Mouse (Mus musculus) testis, postnatal 14 days (tissue): ENCODE measurements around the gene Jmjd8.
"Not testable (repeated sequence)": the region's sequence is repeated elsewhere in the genome, so short reads cannot be mapped to it uniquely, and the experiment has no call there.

ENCODE experiments used
- DNase-seq: peaks from one replicate; pipeline ENCODE4 v3.0.0; 2021; ENCODE audit warnings: low spot score

Gene Jmjd8

GRCm38 (mm10) chr17:25828712-25829557 lies at the start of gene Jmjd8:
Gene Jmjd8 (plus strand): TSS chr17:25828867.
- peak; percentile 72 for DNase-seq

- DNase-seq = no peak
Measured at GRCm38 (mm10) chr17:25781339-25781738, 47.3 kb upstream of the Jmjd8 start.

- DNase-seq = no peak
Measured at GRCm38 (mm10) chr17:25783086-25783485, 45.6 kb upstream of the Jmjd8 start.

DNA sequence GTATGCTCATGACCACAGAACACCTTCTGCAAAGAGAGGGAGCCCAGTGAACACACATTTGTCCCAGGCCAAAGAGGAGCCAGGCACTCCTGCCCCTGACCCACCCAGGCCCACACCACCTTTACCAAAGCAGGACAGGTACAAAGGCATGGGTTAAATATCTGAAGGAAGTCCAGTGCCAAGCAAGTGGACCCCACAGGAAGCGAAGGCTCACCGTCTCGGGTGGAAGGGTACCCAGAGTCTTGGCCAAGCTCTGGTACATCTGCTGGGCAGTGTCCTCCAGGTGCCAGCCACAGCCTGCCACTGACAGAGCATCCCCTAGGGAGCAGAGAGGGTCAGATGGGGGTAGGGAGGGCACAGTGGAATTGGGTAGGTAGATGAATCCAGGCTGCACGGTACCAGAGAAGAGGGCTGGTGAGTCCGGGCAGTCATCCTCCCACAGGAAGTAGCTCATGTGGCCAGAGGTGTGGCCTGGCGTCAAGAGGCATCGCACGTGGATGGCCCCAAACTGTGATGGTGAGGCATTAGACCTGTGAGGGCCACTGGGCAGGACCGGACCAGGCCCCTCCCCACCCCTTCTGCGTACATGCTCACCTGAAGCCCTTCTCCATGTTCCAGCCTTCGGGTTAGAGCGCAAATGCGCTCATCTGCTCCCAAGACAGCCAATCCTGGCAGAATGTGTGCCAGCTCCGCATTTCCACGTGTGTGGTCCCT lies 44.6 kb upstream of the Jmjd8 start:
- DNase-seq = no peak

GRCm38 (mm10) chr17:25785281-25785745 lies 43.4 kb upstream of the Jmjd8 start, which contains the start of gene Haghl:
Gene Haghl (minus strand): TSS chr17:25785673.
- peak; percentile 89 for DNase-seq

DNA sequence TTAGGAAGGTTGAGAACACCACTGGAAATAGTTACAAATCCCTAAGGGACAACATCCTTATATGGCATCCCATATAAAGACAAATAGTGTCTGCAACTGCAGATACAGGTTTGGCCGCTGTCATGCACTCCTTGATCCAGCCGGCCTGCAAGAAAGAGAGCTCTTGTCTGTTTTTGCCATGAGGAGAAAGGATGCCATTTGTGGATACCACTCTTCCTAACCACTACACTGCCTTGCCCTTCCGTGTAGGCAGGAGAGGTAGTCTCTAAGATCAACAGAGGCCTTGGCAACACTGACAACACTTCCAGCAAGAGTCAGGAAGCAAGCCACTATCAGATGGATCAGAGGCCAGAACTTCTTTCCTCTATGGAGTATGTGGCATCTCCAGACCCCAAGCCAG lies 42.4 kb upstream of the Jmjd8 start, which contains the start of gene Ccdc78:
Gene Ccdc78 (plus strand): TSS at position 301 of the 400 bp plus-strand sequence.
- no peak for DNase-seq

DNA sequence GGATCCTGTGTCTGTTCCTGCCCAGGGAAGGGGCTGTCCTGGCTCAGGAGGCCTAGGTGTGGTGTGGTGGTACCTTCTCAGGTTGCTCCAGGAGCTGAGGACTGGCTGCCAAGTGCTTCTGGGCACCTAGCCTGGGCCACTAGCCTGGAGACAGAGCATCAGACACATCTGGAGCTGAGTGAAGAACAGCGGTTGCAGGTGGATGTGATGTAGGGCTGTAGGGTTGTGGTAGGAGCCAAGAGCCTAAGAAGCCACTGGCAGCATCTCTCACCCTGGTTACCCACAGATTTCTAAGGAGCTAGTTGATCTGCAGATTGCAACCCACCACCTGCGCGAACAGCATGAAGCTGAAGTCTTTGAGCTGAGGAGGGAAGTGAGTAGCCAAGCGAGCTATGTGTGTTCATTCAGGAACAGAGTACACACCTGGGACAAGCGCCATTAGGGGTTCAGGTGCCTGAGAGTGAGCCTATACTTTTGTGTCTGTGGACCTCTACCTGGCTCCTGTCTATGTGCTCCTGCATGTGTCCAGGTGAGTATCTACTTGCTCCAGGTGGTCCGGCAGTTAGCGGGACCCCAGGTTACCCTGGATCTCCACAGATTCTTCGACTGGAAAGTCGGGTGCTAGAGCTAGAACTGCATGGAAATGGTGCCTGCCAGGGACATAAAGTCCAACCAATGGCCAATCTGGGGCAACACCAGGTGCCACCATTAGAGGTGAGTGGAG lies 41.7 kb upstream of the Jmjd8 start:
- DNase-seq = no peak

DNA sequence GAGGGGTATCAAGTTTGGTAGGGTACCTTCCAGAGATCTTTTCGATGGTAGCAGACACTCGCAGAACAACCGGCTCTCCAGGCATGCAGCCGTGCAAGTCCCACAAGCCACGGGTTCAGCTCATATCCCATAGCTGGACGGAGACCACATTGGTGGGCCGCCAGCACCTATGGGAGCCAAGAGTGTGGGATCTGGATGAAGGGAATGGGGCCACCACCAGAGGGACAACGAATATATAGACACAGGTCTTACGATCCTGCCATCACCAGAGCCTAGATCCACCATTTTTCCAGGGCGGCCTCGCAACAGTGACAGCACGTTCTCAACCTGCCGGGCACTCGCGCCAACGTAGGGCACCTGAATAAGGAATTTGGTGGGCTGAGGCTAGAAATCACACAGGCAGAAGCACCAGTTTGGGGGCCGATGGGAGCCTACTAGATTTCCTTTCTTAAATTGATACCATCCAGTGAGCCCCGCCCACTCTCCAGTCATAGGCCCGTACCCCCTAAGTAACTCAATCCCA lies 37.3 kb upstream of the Jmjd8 start:
- DNase-seq = no peak

DNA sequence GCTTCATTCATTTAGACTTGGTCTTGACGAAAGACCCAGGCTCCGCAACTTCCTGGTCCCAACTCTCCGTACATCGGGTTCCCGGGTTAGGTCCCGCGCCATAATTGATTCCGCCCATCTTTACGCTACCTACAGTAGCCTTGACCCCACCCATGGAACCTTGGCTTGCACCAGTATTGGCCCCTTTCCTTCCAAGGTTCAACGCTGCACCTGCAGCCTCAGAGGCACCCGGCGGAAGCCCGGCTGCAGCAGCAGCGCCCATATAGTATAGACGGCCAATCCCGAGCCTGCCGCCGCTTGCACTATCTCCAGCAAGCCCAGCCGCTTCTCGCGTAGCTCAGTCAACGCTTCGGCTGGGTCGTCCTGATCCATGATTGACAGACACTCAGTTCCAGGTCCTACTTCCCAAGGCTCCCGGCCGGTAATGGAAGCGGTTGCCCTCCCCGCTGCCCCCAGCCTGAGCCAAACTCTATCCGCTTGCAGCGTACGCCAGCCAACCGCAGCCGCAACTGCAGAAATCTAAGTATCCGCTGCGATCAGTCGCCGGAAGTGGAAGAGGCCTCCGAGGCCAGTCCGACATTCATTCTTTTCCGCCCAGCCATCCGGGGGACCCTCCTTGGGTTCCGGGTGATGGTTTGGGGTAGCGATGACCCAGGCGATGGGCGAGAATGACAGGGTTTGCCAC lies 36.7 kb upstream of the Jmjd8 start:
- peak; percentile 82 for DNase-seq

- peak; percentile 63 for DNase-seq
Measured at GRCm38 (mm10) chr17:25792615-25793014, 36.1 kb upstream of the Jmjd8 start, which contains the start of gene Fam173a. Gene Fam173a (minus strand): TSS chr17:25792901.

GRCm38 (mm10) chr17:25794197-25794596 lies 34.5 kb upstream of the Jmjd8 start:
- DNase-seq = no peak

GRCm38 (mm10) chr17:25794998-25795397 lies 33.7 kb upstream of the Jmjd8 start:
- no peak for DNase-seq

- no peak for DNase-seq
Measured at GRCm38 (mm10) chr17:25795609-25796092, 33.0 kb upstream of the Jmjd8 start, which contains the start of gene AC134908.4. Gene AC134908.4 (minus strand): TSS chr17:25795659.

DNA sequence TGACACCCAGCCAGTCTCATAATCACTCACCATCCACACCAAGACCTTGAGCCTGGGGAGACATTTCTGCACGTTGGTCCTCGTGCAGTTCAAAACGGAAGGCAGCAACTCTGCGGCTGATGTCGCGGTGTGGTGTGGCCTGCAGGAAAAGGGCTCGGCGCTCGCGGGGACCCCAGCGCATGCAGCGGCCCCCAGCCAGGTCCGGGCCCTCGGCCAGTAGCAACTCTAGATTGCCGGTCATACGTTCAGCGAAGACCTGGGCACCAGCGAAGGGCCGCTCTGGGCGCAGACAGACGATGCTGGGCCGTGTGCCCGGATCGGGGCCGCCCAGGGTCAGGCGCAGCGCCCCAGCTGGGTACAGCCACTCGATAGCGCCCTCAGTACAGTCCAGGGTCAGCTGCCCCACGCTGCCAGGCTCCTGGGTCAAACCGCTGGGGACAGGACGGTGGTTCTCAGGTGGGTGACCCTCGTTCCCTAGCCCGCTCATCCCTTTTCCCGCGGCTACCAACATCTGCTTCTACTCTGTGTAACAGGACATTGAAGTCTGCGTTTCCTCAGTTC lies 32.4 kb upstream of the Jmjd8 start:
- DNase-seq = no peak

- peak; percentile 89 for DNase-seq
Measured at GRCm38 (mm10) chr17:25796951-25797369, 31.7 kb upstream of the Jmjd8 start, which contains the start of gene Metrn. Gene Metrn (minus strand): TSS chr17:25797136.

GRCm38 (mm10) chr17:25801029-25801428 lies 27.6 kb upstream of the Jmjd8 start:
- no peak for DNase-seq

GRCm38 (mm10) chr17:25802825-25803517 lies 25.7 kb upstream of the Jmjd8 start:
- no peak for DNase-seq

DNA sequence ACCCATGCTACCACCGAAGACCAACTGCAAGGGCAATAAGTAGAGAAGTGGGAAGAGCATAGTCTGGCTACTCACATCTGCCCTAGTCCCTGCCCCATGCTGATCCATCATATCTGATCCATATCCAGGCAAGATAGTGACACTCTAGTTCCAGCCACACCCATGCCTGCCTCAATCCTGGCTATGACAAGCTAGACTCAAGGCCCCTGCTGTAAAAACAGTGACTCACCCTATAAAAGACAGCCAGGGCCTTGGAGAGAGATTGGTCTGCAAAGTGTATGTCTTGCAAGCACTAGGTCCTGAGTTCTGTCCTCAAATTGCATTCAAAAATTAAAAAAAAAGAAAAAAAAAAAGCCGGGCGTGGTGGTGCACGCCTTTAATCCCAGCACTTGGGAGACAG lies 22.2 kb upstream of the Jmjd8 start:
- no peak for DNase-seq

GRCm38 (mm10) chr17:25807452-25807851 lies 21.2 kb upstream of the Jmjd8 start:
- DNase-seq = not testable (repeated sequence)

DNA sequence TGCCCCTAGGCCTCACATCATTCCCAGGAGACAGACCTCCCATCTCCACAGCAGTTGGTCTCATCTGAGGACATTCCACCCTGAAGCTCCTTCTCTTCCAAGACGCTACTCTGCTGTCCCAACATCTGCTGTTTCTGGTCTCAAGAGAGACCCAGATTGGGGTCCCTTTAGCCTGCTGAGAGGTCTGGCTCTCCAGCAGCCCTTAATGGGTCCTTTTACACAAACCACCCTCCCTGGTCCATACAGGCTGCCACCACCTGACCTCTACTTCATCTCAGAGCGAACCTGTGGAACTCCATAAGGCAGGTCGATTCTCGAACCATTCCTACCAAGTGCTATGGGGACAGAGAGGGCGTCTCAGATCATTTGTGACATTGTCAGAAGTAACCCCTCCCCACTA lies 20.6 kb upstream of the Jmjd8 start:
- DNase-seq = no peak
